Mouse (Mus musculus): ENCODE measurements around the gene Erbb3. TPM values are rescaled to one million over a fixed set of nuclear protein-coding genes. Genes with fewer than 3 reads are reported as not detected.

The Erbb3 gene
- total and polyA plus RNA-seq, 3 experiments = 0.29 to 0.39 TPM; not detected in 1

DNA sequence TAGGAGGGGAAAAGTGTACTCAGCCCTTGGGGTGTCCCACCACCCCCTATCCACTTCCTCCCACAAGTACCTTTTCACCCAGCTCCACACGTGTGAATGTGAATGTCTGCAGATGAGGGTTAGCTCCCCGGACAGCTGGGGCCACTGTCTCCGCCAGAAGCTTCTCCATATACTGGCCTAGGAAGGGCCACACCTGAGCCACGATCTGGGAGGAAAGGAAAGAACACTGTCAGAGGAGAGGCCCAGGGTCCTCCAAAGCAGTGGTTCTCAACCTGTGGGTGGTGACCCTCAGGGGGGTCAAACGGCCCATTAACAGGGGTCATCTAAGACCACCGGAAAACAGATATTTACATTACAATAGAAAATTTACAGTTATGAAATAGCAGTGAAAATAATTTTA is 67.1 kb downstream of the Erbb3 start:
- H3K27ac ChIP-seq (ENCODE audit: control insufficient read depth, low read depth, low read length) = no peak overlapping the region
- TF ChIP-seq SIN3A (IDR thresholded peaks at IDR 0.05; ENCODE audit: low read length) (no peak), CTCF (IDR thresholded peaks at IDR 0.05 in 2 of 3, conservative IDR thresholded peaks at IDR 0.05 in 1 of 3; ENCODE audit: control insufficient read depth in 1 of 3, insufficient read depth in 1 of 3, low read depth in 2 of 3, low read length in 3 of 3, poor library complexity in 1 of 3, severe bottlenecking in 1 of 3) (no peak), TCF12 (IDR thresholded peaks at IDR 0.05; ENCODE audit: low read depth, low read length) (no peak), E2F4 (IDR thresholded peaks at IDR 0.05; ENCODE audit: borderline replicate concordance, low read depth, low read length) (no peak), POLR2AphosphoS5 (IDR thresholded peaks at IDR 0.05; ENCODE audit: borderline replicate concordance, low read depth, low read length) (no peak), GABPA (IDR thresholded peaks at IDR 0.05; ENCODE audit: low read depth, low read length) (no peak), BHLHE40 (IDR thresholded peaks at IDR 0.05; ENCODE audit: borderline replicate concordance, low read depth, low read length) (no peak)
- H3K4me3 ChIP-seq (ENCODE audit: control insufficient read depth in 1 of 2, insufficient read depth in 1 of 2, low read depth in 2 of 2, low read length in 2 of 2) = no peak overlapping the region
- no peak for DNase-seq (ENCODE audit: low read depth, low spot score)
- peaks cover 3 to 5% of the 10 kb centered on the region in 2 experiments; a peak in 2 of 4 replicates for H3K4me1 ChIP-seq (ENCODE audit: control insufficient read depth in 1 of 2, insufficient read depth in 2 of 2, low read length in 2 of 2)
- no peak overlapping the region for H3K9ac ChIP-seq (ENCODE audit: control insufficient read depth, low read depth, low read length, poor library complexity, severe bottlenecking)
- no peaks in the 10 kb centered on the region for H3K9me3 ChIP-seq (replicated peaks; ENCODE audit: insufficient read depth, low read length)
- peaks cover 8% of the 10 kb centered on the region for H3K79me2 ChIP-seq (ENCODE audit: control insufficient read depth, insufficient read depth, low read length, poor library complexity)
- H3K27me3 ChIP-seq (ENCODE audit: control insufficient read depth in 1 of 2, insufficient read depth in 2 of 2, low read length in 2 of 2) = no peaks in the 10 kb centered on the region
- H3K36me3 ChIP-seq (ENCODE audit: control insufficient read depth in 1 of 2, insufficient read depth in 2 of 2, low read length in 2 of 2) = peaks cover 2 to 8% of the 10 kb centered on the region in 2 experiments; a peak in 3 of 4 replicates

DNA sequence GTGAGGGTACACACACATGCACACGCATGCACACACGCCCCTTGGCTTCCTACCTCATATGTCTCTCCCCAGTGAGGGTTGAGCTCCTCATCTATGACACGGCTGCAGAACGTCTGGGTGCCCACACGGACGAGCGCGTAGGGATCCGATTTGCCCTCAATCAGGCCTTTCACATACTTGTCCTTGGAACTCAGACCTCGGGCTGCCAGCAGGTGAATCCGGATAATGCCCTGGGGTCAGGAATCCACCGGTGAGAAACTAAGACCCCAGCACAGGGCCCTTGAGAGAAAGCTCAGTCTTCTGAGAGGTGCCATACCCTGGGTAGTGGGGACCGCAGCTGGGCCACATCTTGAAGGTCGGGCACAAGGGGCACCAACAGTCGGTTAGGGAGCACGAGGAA is 68.9 kb downstream of the Erbb3 start:
- TF ChIP-seq UBTF (IDR thresholded peaks at IDR 0.05; ENCODE audit: borderline replicate concordance, insufficient read depth, low read depth, low read length) = no peak
- Histone ChIP-seq H3K4me1 (ENCODE audit: control insufficient read depth in 1 of 2, insufficient read depth in 2 of 2, low read length in 2 of 2) (peaks cover 0 to 5% of the 10 kb centered on the region in 2 experiments; a peak in 1 of 4 replicates), H3K9me3 (replicated peaks; ENCODE audit: insufficient read depth, low read length) (no peaks in the 10 kb centered on the region), H3K36me3 (ENCODE audit: control insufficient read depth in 1 of 2, insufficient read depth in 2 of 2, low read length in 2 of 2) (peaks cover 2 to 5% of the 10 kb centered on the region in 2 experiments; a peak in 2 of 4 replicates), H3K27me3 (ENCODE audit: control insufficient read depth in 1 of 2, insufficient read depth in 2 of 2, low read length in 2 of 2) (no peaks in the 10 kb centered on the region), H3K79me2 (ENCODE audit: control insufficient read depth, insufficient read depth, low read length, poor library complexity) (peaks cover 8% of the 10 kb centered on the region), H3K4me3 (ENCODE audit: control insufficient read depth in 1 of 2, insufficient read depth in 1 of 2, low read depth in 2 of 2, low read length in 2 of 2) (no peak overlapping the region), H3K27ac (ENCODE audit: control insufficient read depth, low read depth, low read length) (no peak overlapping the region), H3K9ac (ENCODE audit: control insufficient read depth, low read depth, low read length, poor library complexity, severe bottlenecking) (no peak overlapping the region)
- no peak for DNase-seq (ENCODE audit: low read depth, low spot score)

GRCm38 (mm10) chr10:128518833-128519232 is 70.6 kb downstream of the Erbb3 start:
- TF ChIP-seq ELF1 (IDR thresholded peaks at IDR 0.05; ENCODE audit: low read depth, low read length) (no peak), ZC3H11A (IDR thresholded peaks at IDR 0.05; ENCODE audit: low read depth, low read length) (peak; percentile 35; the same call in 1 of the 2 replicates), RAD21 (IDR thresholded peaks at IDR 0.05; ENCODE audit: low read depth, low read length) (peak; percentile 60), POLR2AphosphoS2 (IDR thresholded peaks at IDR 0.05; ENCODE audit: low read length) (no peak), USF2 (IDR thresholded peaks at IDR 0.05; ENCODE audit: borderline replicate concordance in 1 of 2, insufficient read depth in 1 of 2, low read depth in 1 of 2, low read length in 2 of 2) (no peak), TBP (IDR thresholded peaks at IDR 0.05; ENCODE audit: low read depth, low read length) (no peak), POLR2A (IDR thresholded peaks at IDR 0.05; ENCODE audit: control insufficient read depth in 1 of 2, insufficient read depth in 1 of 2, low read depth in 1 of 2, low read length in 2 of 2, poor library complexity in 1 of 2) (no peak), SMC3 (IDR thresholded peaks at IDR 0.05; ENCODE audit: low read depth, low read length) (peak; percentile 44), CTCF (IDR thresholded peaks at IDR 0.05 in 2 of 3, conservative IDR thresholded peaks at IDR 0.05 in 1 of 3; ENCODE audit: control insufficient read depth in 1 of 3, insufficient read depth in 1 of 3, low read depth in 2 of 3, low read length in 3 of 3, poor library complexity in 1 of 3, severe bottlenecking in 1 of 3) (peak; percentile 64 to 69 (median 67))
- no peaks in the 10 kb centered on the region for H3K9me3 ChIP-seq (replicated peaks; ENCODE audit: insufficient read depth, low read length)
- H3K79me2 ChIP-seq (ENCODE audit: control insufficient read depth, insufficient read depth, low read length, poor library complexity) = no peaks in the 10 kb centered on the region; the same call in 1 of the 2 replicates
- peaks cover 2 to 3% of the 10 kb centered on the region in 2 experiments; a peak in 2 of 4 replicates for H3K36me3 ChIP-seq (ENCODE audit: control insufficient read depth in 1 of 2, insufficient read depth in 2 of 2, low read length in 2 of 2)
- H3K9ac ChIP-seq (ENCODE audit: control insufficient read depth, low read depth, low read length, poor library complexity, severe bottlenecking) = no peak overlapping the region
- no peak overlapping the region for H3K4me3 ChIP-seq (ENCODE audit: control insufficient read depth in 1 of 2, insufficient read depth in 1 of 2, low read depth in 2 of 2, low read length in 2 of 2)
- peaks cover 0 to 3% of the 10 kb centered on the region in 2 experiments; a peak in 1 of 4 replicates for H3K4me1 ChIP-seq (ENCODE audit: control insufficient read depth in 1 of 2, insufficient read depth in 2 of 2, low read length in 2 of 2)
- DNase-seq (ENCODE audit: low read depth, low spot score) = peak; percentile 58
- no peak overlapping the region for H3K27ac ChIP-seq (ENCODE audit: control insufficient read depth, low read depth, low read length)
- H3K27me3 ChIP-seq (ENCODE audit: control insufficient read depth in 1 of 2, insufficient read depth in 2 of 2, low read length in 2 of 2) = no peaks in the 10 kb centered on the region

Measured in MEL (cell line).